Mouse (Mus musculus) bone marrow macrophage, adult 2 months (primary cell): Measurements from ENCODE around the gene Nup107. TPM values are rescaled to one million over a fixed set of nuclear protein-coding genes. Genes with fewer than 3 reads are reported as not detected.

Source experiments
- H3K27ac ChIP-seq: 2 replicates; pipeline ENCODE4 v1.5.1; 2012; ENCODE audit warnings: low read depth, low read length; ENCODE audit not compliant: insufficient read depth
- H3K4me1 ChIP-seq: 2 replicates; pipeline ENCODE4 v1.6.1; 2012; ENCODE audit warnings: low read length; ENCODE audit not compliant: control insufficient read depth, insufficient read depth
- H3K4me3 ChIP-seq: 2 replicates; pipeline ENCODE4 v1.5.1; 2012; ENCODE audit warnings: mild to moderate bottlenecking, low read length, moderate library complexity; ENCODE audit not compliant: insufficient read depth
- CTCF ChIP-seq: IDR thresholded peaks from 2 replicates; pipeline ENCODE4 v1.5.1; 2012; ENCODE audit warnings: low read depth, mild to moderate bottlenecking, low read length, moderate library complexity
- POLR2A ChIP-seq: IDR thresholded peaks from 2 replicates; pipeline ENCODE4 v1.6.1; 2012; ENCODE audit warnings: mild to moderate bottlenecking, low read depth, low read length, borderline replicate concordance
- polyA plus RNA-seq: library from polyadenylated mRNA; stranded (reverse); fragments of >200 nt; gene quantifications from 2 replicates; pipeline ENCODE4 v1.2.4, GENCODE M21; 2012; ENCODE audit not compliant: missing spikeins, insufficient read depth, insufficient read length

Gene Nup107
- polyA plus RNA-seq, 1 experiment, result 18.9 TPM

DNA sequence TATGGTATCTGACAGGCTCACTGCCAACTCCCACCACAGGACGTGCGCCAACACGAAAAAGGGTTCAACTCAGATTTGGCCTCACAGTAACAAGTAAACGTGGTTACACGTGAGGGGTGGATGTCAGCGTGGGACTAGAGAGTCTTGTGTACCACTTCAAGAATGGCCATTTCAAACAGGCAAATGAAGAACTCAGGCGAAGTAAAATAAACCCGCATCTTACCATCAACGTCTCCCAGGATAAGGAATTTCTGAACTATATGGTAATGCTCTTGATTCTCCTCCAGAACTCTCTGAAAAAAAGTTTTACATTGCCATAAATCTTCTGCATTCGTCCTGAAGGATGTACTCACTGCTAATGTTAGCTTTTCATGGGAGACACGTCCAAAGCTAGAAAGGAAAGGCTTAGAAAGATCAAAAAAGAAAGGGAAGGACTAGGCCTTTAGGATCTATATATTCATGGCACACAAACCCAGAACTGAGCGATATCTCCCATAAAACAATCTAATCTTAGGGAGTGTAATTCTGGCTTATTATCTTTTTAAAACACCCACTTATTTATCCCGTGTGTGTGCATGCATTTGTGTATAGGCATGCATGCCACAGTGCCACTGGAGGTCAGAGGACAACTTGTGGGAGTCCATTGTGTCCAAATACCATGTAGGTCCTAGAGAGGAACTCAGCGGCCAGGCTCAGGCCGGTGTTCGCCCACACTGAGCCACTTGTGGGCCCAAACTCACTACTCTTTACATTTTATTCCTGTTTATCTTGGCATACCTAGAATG lies 26.2 kb downstream of the Nup107 start:
- H3K4me1 ChIP-seq, result no peaks in the 10 kb centered on the region
- H3K27ac ChIP-seq, result no peak overlapping the region
- no peak for TF ChIP-seq POLR2A
- no peak for TF ChIP-seq CTCF
- H3K4me3 ChIP-seq, result no peak overlapping the region

GRCm38 (mm10) chr10:117765116-117765894 lies 27.2 kb downstream of the Nup107 start:
- Histone ChIP-seq H3K27ac (no peak overlapping the region), H3K4me1 (no peaks in the 10 kb centered on the region), H3K4me3 (no peak overlapping the region)
- TF ChIP-seq CTCF, result no peak
- TF ChIP-seq POLR2A, result no peak

DNA sequence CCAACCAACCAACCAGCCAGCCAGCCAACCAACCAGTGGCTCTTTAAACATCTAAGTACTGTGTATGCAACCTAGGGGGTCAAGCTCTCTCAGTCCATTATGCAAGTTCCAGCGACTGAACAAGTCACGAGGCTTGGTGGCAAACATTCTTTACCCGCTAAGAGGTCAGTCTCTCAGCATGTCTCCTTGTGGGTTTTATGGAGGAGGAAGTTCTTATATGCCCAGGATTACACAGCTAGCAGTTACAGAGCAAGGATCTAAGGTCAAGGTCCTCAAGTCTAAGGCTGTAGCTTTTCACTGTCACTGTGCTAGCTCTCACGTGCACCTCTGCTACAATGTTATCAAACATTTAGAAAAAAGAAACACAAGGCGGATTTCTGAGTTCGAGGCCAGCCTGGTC lies 27.9 kb downstream of the Nup107 start:
- Histone ChIP-seq H3K4me1 (no peaks in the 10 kb centered on the region), H3K27ac (no peak overlapping the region), H3K4me3 (no peak overlapping the region)
- no peak for TF ChIP-seq CTCF
- TF ChIP-seq POLR2A, result no peak

DNA sequence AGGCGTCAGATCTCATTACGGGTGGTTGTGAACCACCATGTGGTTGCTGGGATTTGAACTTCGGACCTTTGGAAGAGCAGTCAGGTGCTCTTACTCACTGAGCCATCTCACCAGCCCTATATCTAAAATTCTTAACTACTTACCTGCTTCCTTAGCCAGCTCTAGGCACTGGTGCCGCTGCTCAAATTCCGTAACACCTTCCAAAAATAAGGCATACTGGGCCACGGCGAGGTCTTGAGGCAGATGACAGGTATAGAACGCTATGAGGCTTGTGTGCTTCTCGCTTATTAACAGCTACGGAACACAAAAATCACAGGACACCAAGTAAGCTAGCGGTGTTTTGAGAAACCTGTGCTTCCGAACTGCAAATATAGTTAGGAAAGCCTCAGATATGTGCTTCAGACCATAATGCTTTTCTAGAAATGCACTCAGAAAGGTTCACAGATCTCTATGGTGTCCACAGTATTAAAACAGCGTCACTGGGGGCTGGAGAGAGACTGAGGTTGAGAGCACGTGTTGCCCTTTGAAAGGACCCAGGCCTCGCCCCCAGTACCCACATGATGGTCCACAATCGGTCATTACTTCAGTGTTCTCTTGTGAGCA lies 28.8 kb downstream of the Nup107 start:
- no peak overlapping the region for H3K4me3 ChIP-seq
- TF ChIP-seq CTCF, result no peak
- TF ChIP-seq POLR2A, result no peak
- H3K27ac ChIP-seq, result no peak overlapping the region
- no peaks in the 10 kb centered on the region for H3K4me1 ChIP-seq

GRCm38 (mm10) chr10:117762966-117763365 lies 29.5 kb downstream of the Nup107 start:
- H3K4me1 ChIP-seq, result no peaks in the 10 kb centered on the region
- no peak overlapping the region for H3K27ac ChIP-seq
- H3K4me3 ChIP-seq, result no peak overlapping the region
- no peak for TF ChIP-seq CTCF
- no peak for TF ChIP-seq POLR2A

DNA sequence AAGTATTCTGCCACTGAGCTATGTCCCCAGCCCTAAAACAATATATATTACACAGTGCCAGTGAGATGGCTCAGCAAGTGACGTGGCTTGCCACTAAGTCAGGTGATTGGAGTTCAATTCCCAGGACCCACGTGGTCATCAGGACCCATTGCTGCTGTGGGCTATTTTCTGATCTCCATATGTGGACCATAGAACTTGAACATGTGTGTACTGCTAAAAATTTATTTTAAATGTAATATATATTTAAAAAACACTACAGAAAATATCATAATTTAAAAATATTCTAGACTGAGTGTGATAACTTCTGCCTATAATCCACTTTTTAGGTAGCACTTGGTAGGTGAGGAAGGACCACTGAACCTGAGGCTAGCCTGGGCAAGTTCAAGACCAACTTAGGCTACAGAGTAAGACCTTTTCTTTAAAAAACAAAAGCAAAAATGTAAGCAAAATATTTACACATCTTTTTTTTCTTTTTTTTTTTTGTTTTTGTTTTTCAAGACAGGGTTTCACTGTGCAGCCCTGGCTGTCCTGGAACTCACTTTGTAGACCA lies 30.1 kb downstream of the Nup107 start:
- Histone ChIP-seq H3K4me1 (no peaks in the 10 kb centered on the region), H3K4me3 (no peak overlapping the region), H3K27ac (no peak overlapping the region)
- TF ChIP-seq POLR2A (no peak), CTCF (no peak)

- H3K27ac ChIP-seq, result no peak overlapping the region
- TF ChIP-seq CTCF (no peak), POLR2A (no peak)
- no peaks in the 10 kb centered on the region for H3K4me1 ChIP-seq
- no peak overlapping the region for H3K4me3 ChIP-seq
Measured at GRCm38 (mm10) chr10:117761551-117761950, 31.0 kb downstream of the Nup107 start.

DNA sequence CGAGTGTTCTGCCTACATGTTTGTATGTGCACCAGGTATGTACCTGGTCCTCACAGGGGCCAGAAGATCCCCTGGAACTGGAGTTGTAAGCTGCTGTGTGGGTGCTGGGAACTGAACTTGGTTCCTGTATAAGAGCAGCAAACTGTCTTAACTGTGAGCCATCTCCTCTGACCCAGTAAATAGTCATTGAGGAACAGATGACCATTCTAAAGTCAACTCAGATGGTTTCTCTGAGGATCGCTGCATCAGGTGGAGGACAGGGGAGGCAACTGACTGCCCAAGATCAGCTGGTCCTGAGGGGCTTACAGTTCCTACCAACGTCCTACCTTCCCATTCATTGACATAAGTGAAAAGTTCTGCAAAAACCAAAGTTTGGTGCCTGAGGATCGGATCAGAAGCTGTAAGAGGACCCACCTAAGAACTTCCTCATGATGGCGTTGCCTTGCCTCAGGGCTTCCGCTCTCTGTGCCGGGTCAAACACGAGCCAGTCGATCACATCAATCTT lies 31.6 kb downstream of the Nup107 start:
- Histone ChIP-seq H3K4me1 (peaks cover 1% of the 10 kb centered on the region; the same call in 1 of the 2 replicates), H3K4me3 (no peak overlapping the region), H3K27ac (no peak overlapping the region)
- no peak for TF ChIP-seq CTCF
- TF ChIP-seq POLR2A, result no peak

DNA sequence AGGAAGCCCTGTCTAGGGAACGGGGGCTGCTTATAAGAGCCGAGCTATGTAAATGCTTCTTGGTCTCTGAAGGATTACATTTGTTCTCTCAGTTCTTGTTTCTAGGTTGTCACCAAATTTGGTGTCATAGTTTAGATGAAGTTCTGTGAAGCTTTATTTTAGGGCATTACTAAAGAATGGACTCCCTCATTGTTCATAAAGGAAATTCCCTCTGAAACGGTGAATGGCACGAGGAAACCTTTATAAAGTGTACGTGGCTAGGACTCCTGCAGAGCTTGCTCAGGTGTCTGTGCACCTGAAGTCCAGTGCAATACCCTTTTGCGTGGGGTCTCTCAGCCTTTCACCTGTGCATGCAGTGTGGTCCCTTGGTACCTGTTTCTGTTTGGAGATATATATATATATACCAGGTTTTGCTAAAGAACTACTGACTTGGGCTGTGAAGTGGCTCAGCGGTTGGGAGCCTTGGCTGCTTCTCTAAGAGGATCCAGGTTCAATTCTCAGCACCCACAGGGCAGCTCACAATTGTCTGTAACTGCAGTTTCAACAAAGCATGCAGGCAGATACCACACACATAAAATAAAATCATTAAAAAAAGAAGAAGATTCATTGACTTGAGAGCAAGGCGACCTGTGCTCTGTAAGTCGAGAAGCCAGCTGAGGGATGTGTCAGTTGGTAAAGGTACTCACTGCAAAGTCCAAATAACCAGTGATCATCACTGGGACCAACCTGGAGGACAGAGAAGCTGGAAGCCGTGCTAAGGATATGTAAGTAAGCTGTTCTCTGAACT lies 32.5 kb downstream of the Nup107 start:
- Histone ChIP-seq H3K4me1 (peaks cover 9% of the 10 kb centered on the region), H3K4me3 (no peak overlapping the region), H3K27ac (no peak overlapping the region)
- TF ChIP-seq POLR2A, result no peak
- no peak for TF ChIP-seq CTCF
